Mouse (Mus musculus) G1E (cell line): ENCODE measurements around the gene Myo1f. TPM values are rescaled to one million over a fixed set of nuclear protein-coding genes. Genes with fewer than 3 reads are reported as not detected.

Experiments
- ATAC-seq: 2 replicates; pipeline ENCODE4 v1.8.0; 2016; ENCODE audit warnings: mild to moderate bottlenecking; ENCODE audit not compliant: insufficient number of reproducible peaks, poor library complexity, low FRiP score, severe bottlenecking; ENCODE audit errors: extremely low read depth
- DNase-seq: peaks from one replicate; pipeline ENCODE4 v3.0.0; 2012; ENCODE audit warnings: low spot score
- H3K27me3 ChIP-seq: 2 replicates; pipeline ENCODE4 v1.6.1; 2012; ENCODE audit warnings: mild to moderate bottlenecking, low read length, inconsistent platforms; ENCODE audit not compliant: insufficient read depth
- H3K36me3 ChIP-seq: replicated peaks from 2 replicates; pipeline ENCODE3; 2012; ENCODE audit warnings: mild to moderate bottlenecking, inconsistent platforms
- H3K4me1 ChIP-seq: 2 replicates; pipeline ENCODE4 v1.6.1; 2012; ENCODE audit warnings: low read depth, low read length, inconsistent platforms, mixed read lengths; ENCODE audit not compliant: insufficient read depth
- H3K4me3 ChIP-seq: 2 replicates; pipeline ENCODE4 v1.5.1; 2012; ENCODE audit warnings: low read depth, mild to moderate bottlenecking, inconsistent platforms, low read length, moderate library complexity, mixed read lengths
- H3K9me3 ChIP-seq: replicated peaks from 2 replicates; pipeline ENCODE4 v1.6.1; 2012; ENCODE audit warnings: inconsistent platforms
- CTCF ChIP-seq: IDR thresholded peaks from 2 replicates; pipeline ENCODE4 v1.5.1; 2012; ENCODE audit warnings: low read depth, low read length, inconsistent platforms, mixed read lengths
- GATA1 ChIP-seq: IDR thresholded peaks from 2 replicates; pipeline ENCODE4 v1.6.1; 2012; ENCODE audit warnings: borderline replicate concordance, low read length, inconsistent platforms, mixed read lengths
- GATA2 ChIP-seq: IDR thresholded peaks from 2 replicates; pipeline ENCODE4 v1.6.1; 2012; ENCODE audit warnings: low read depth, low read length, inconsistent platforms, borderline replicate concordance
- POLR2AphosphoS5 ChIP-seq: IDR thresholded peaks from 2 replicates; pipeline ENCODE4 v1.6.1; 2012; ENCODE audit warnings: low read depth, low read length, inconsistent platforms; ENCODE audit not compliant: insufficient replicate concordance
- TAL1 ChIP-seq: conservative IDR thresholded peaks from 2 replicates; pipeline ENCODE4 v1.6.1; 2012; ENCODE audit warnings: low read depth, low read length, inconsistent platforms, mixed read lengths
- polyA plus RNA-seq: library from polyadenylated mRNA; stranded (reverse); fragments of >175 nt; gene quantifications from 2 replicates; pipeline ENCODE4 v1.2.3, GENCODE M21; 2012
- total RNA-seq, 2 experiments: library from RNA; stranded (forward) in 1 of 2; stranded (reverse) in 1 of 2; fragments of 200-1000 nt in 1 of 2; fragments of >200 nt in 1 of 2; fragmentation: Nextera tagmentation in 1 of 2; gene quantifications; 2 replicates each; pipeline ENCODE4 v1.2.3; 2014 to 2017

Gene Myo1f
- total and polyA plus RNA-seq, 3 experiments: 0.17 to 2.1 (median 0.90) TPM

GRCm38 (mm10) chr17:33523431-33523917, 32.0 kb upstream of the Myo1f start:
- Histone ChIP-seq H3K4me3 (no peak overlapping the region), H3K36me3 (peaks cover 10% of the 10 kb centered on the region), H3K4me1 (0 out of 2 replicates have a peak, but pooled peaks cover 3% of the 10 kb centered on the region), H3K9me3 (no peaks in the 10 kb centered on the region), H3K27me3 (peaks cover 11% of the 10 kb centered on the region)
- DNase-seq: no peak
- TF ChIP-seq POLR2AphosphoS5 (no peak), CTCF (no peak), TAL1 (no peak), GATA2 (no peak), GATA1 (no peak)
- no peak for ATAC-seq

GRCm38 (mm10) chr17:33523918-33524755, 31.4 kb upstream of the Myo1f start, which contains the start of gene Adamts10:
TSS of gene Adamts10 (plus strand) at chr17:33524204.
- H3K4me1 ChIP-seq: 0 out of 2 replicates have a peak, but pooled peaks cover 3% of the 10 kb centered on the region
- no peaks in the 10 kb centered on the region for H3K9me3 ChIP-seq

GRCm38 (mm10) chr17:33524806-33525373, 30.6 kb upstream of the Myo1f start:
- ATAC-seq: no peak
- no peak for DNase-seq
- H3K36me3 ChIP-seq: peaks cover 21% of the 10 kb centered on the region
- no peaks in the 10 kb centered on the region for H3K9me3 ChIP-seq
- peaks cover 13% of the 10 kb centered on the region; the same call in 1 of the 2 replicates for H3K27me3 ChIP-seq
- TF ChIP-seq CTCF (no peak), POLR2AphosphoS5 (no peak), GATA1 (no peak), GATA2 (no peak), TAL1 (no peak)
- 0 out of 2 replicates have a peak, but pooled peaks cover 3% of the 10 kb centered on the region for H3K4me1 ChIP-seq
- H3K4me3 ChIP-seq: no peak overlapping the region

More at GRCm38 (mm10) chr17:33523918-33524755, 31.4 kb upstream of the Myo1f start, which contains the start of gene Adamts10:
- peak within 1 kb of the TSS; percentile 58 for H3K4me3 ChIP-seq
- H3K36me3 ChIP-seq: peaks cover 17% of the 10 kb centered on the region
- peaks cover 13% of the 10 kb centered on the region; the same call in 1 of the 2 replicates for H3K27me3 ChIP-seq
- TF ChIP-seq GATA2: no peak
- DNase-seq: peak; percentile 46
- ATAC-seq: no peak

GRCm38 (mm10) chr17:33526506-33526905, 29.0 kb upstream of the Myo1f start:
- Histone ChIP-seq H3K36me3 (peaks cover 31% of the 10 kb centered on the region), H3K27me3 (peaks cover 13% of the 10 kb centered on the region; the same call in 1 of the 2 replicates), H3K9me3 (no peaks in the 10 kb centered on the region), H3K4me3 (no peak overlapping the region), H3K4me1 (0 out of 2 replicates have a peak, but pooled peaks cover 3% of the 10 kb centered on the region)
- DNase-seq (no peak), ATAC-seq (no peak)
- no peak for TF ChIP-seq CTCF
- TF ChIP-seq POLR2AphosphoS5: no peak
- TF ChIP-seq TAL1: no peak
- no peak for TF ChIP-seq GATA1
- no peak for TF ChIP-seq GATA2

- Histone ChIP-seq H3K9me3 (no peaks in the 10 kb centered on the region), H3K4me3 (no peak overlapping the region), H3K36me3 (peaks cover 16% of the 10 kb centered on the region), H3K27me3 (peaks cover 6% of the 10 kb centered on the region; the same call in 1 of the 2 replicates), H3K4me1 (no peaks in the 10 kb centered on the region)
- DNase-seq: no peak
- ATAC-seq: no peak
- TF ChIP-seq TAL1 (no peak), POLR2AphosphoS5 (no peak), GATA1 (no peak), GATA2 (no peak), CTCF (peak; percentile 40; the same call in 1 of the 2 replicates)
Measured at GRCm38 (mm10) chr17:33539106-33539675, 16.3 kb upstream of the Myo1f start.

GRCm38 (mm10) chr17:33539878-33540277, 15.6 kb upstream of the Myo1f start:
- TF ChIP-seq GATA2: no peak
- no peak for TF ChIP-seq POLR2AphosphoS5
- TF ChIP-seq CTCF: no peak
- no peak for TF ChIP-seq TAL1
- TF ChIP-seq GATA1: no peak
- Histone ChIP-seq H3K36me3 (peaks cover 16% of the 10 kb centered on the region), H3K4me3 (no peak overlapping the region), H3K4me1 (no peaks in the 10 kb centered on the region), H3K27me3 (peaks cover 6% of the 10 kb centered on the region; the same call in 1 of the 2 replicates), H3K9me3 (no peaks in the 10 kb centered on the region)
- DNase-seq: no peak
- no peak for ATAC-seq
